Mouse (Mus musculus) right cerebral cortex, postnatal 14 days (tissue): ENCODE results near the gene Ccdc180.

ENCODE experiments used
- DNase-seq: peaks from one replicate; pipeline ENCODE4 v3.0.0; 2022

Ccdc180 gene

GRCm38 (mm10) chr4:45890066-45890761 lies at the start of gene Ccdc180:
Ccdc180 (plus strand) TSS chr4:45890303.
- DNase-seq: peak; percentile 56

- DNase-seq: peak; percentile 38
These were observed 45.7 kb upstream of the Ccdc180 start for GRCm38 (mm10) chr4:45844355-45844754.

DNA sequence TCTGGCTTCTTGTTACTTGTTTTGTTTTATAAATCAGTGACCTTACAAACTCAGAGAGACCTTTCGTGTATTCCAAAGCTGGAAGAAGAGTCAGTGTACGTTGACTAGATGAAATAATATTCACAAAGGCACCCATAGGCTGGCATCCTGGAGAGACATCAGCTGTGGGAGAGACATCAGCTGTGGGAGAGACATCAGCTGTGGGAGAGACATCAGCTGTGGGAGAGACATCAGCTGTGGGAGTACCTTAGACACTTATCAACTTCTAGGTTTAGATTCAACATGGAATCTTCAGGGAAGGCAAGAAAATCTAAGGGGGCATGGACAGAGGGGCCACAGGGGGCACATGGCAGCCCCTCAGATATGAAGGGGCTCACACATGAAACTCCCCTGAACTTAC lies 43.8 kb upstream of the Ccdc180 start:
- no peak for DNase-seq

GRCm38 (mm10) chr4:45848109-45848824 lies 41.8 kb upstream of the Ccdc180 start, which contains the start of gene Stra6l:
Stra6l (plus strand) TSS chr4:45848664.
- DNase-seq: no peak

DNA sequence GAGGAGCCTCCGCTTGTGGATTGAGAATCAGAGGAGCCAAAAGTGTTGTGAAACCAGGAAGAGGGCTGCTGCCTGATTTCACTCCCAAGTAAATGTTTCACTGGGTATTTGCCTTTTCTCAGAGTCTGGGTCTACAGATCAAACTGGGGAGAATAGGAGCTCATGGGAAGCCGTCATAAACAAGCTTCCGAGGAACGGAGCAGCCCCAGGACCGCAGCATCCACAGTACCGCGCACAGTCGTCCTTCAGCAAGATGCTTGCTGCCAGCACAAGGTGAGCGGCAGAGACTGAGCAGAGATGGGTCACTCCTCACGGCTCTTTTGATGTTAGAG lies 41.3 kb upstream of the Ccdc180 start:
- no peak for DNase-seq

- no peak for DNase-seq
These were observed 40.7 kb upstream of the Ccdc180 start for GRCm38 (mm10) chr4:45849419-45849818.

GRCm38 (mm10) chr4:45851640-45852051 lies 38.5 kb upstream of the Ccdc180 start:
- DNase-seq: no peak

DNA sequence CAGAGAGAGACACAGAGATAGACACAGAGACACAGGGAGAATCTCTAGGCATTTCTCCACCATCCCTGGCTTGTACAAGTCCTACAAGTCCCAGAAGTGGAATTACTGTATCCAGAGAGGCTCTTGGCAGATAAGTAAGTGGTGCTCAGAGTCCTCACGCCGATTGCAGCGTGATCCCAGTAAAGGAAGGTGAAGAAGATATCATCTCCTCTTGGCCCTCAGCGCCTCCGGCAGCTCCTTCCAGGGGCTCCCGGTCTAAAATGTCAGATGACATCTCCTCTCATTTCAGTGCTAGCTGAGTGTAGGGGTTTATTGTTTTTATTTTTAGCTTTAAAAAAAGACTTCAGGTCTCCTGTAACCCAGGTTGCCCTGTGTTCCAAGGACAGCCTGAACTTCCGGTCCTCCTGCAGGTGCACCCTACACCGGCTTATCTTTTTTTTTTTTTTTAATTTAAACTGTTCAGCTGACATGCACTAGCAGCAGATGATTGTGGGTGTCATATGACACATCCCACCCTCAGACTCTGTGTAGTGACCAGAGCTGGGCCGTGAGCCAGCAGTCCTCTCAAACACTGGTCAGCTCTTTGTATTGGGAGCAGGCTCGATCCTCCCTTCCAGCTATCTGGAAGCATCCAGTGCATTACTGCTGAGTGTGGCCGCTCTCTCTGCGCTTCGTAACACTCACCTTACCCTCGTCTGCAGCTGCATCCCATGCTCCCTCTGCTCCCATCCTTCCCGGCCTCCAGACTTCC lies 36.4 kb upstream of the Ccdc180 start:
- DNase-seq: no peak

- DNase-seq: peak; percentile 82
These were observed 34.2 kb upstream of the Ccdc180 start for GRCm38 (mm10) chr4:45855803-45856424.

DNA sequence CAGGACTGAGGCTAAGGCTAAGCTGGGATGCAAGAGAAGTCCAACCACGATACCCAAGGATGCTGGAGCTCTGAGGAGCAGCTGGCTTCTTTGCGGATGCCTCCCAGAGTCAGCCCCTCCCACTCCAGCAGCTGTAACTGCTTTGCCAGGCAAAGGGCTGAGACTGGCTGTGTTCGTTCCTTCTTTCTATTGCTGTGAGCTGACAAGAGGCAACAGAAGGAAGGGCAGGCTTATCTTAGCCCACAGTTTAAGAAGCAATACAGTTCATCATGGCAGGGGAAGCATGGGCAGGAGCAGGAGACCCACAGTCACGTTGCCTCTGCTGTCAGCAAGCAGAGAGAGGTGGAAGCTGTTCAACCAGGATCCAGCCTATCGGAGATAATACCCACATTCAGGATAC lies 28.9 kb upstream of the Ccdc180 start:
- no peak for DNase-seq

- no peak for DNase-seq
These were observed 22.7 kb upstream of the Ccdc180 start for GRCm38 (mm10) chr4:45867416-45867815.

- DNase-seq: no peak
These were observed 20.9 kb upstream of the Ccdc180 start for GRCm38 (mm10) chr4:45869021-45869815.

DNA sequence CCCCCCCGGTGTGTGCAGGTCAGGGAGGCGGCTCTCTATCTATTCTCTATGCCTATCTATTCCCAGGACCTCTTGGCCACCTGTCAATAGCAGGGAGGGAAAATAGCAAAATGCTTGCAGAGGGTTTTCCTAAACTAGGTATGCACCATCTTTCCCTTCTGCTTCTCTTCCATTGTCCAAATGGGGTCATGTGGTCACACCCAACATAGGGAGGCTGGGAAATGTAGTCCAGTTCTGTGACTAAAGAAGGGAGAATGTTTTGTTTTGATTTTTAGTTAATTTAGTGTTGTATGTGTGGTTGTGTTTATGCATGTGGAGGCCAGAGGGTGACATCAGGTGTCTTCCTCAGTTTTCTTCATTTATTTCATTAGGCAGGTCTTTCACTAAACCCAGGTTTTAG lies 18.0 kb upstream of the Ccdc180 start:
- no peak for DNase-seq

DNA sequence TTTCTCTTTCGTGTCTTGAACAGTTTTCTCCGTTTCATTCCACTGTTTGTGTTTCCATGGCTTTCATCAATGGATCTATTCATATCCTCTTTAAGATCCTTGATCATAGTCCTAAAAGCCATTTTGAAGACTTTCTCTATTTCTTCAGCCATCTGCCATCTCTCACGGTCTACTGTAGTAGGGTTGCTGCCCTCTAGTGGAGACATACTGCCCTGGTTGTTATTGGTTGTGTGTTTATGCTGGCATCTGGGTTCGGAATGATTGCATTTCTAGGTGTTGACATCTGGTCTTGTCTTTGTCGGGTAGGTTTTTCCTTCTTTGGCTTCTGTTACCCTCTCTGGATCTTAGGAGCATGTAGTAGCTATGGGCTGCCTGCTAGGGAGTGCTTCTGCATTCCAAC lies 11.2 kb upstream of the Ccdc180 start:
- peak; percentile 25 for DNase-seq

DNA sequence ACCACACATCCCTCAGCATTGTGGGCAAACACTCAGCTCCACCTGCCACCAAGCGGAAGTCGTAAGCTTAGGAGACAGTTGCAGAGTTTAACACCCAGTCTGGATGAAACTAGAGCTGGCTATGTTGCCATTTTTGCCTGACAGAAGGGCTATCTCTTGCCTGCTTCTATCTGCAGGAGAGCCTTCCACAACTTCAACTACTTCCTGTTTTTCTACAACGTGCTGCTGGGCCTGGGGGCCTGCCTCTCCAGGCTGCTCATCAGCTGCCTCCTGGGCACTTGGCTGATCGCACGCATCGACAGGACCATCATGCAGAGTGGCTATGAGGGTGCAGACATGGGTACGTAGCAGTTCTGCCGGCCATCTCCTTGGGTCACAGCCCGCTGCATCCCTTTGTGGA lies 7.6 kb upstream of the Ccdc180 start:
- no peak for DNase-seq

DNA sequence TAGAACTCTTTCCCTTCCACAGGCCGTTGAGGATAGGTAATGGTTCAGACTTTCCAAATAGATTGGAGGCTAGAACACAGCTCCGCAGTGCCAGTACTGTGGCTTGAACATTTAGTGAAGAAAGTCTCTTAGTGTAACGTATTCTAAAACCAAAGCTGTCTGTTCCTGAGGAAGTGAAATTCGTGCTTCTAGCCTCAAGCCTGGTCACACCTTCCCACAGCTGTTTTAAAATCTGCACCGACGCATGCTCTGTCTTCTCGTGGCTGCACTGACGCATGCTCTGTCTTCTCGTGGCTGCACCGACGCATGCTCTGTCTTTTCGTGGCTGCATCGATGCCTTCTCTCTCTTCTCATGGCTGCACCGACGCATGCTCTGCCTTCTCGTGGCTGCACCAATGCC lies 6.9 kb upstream of the Ccdc180 start:
- no peak for DNase-seq

DNA sequence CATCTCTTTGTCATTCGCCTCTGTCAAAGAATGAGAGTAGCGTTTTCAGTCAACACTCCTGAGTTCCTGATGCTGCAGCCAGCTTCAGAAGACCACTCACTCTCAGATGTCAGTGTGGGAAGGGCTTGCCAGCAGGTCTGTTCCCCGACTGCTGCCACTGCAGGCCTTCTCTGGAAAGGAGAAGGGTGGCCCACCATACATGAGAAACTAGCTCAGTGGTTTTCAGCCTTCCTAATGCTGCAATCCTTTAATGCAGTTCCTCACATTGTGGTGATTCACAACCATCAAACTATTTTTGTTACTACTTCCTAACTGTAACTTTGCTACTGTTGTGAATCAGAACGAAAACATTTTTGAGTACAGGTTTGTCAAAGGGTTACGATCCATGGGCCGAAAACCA lies 616 bp upstream of the Ccdc180 start:
- no peak for DNase-seq

DNA sequence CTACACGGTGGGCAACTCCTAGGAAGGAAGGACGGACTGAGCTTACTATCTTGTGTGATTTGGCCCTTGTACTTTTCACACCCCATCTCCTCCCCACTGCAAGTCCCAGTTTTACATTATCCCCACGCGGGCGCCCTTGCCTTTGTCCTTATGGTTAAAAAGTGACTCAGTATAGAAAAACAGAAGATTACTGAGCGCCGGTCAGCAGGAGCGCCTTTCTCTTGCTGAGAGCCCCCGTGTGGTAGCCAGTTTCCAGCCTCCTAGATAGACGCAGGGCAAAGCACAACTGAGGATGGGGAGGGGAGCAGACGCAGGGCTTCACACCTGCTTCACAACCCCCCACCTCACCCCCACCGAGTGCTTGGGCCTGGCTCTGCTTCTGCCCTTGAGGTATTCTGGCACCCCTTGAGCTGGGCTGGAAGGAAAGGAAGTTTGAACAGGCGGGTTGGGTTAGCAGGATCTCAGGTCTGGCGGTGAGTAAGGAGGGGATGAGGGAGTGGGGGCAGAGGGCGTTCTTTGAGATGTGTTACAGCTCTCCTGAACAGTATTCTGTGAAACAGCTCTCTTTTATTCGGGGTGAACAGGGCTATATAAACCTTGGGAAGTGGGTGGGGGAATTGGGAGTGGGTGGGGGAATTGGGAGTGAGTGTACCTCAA lies 6.5 kb downstream of the Ccdc180 start:
- DNase-seq: no peak

- DNase-seq: no peak
These were observed 8.3 kb downstream of the Ccdc180 start for GRCm38 (mm10) chr4:45898413-45898812.

GRCm38 (mm10) chr4:45909256-45909655 lies 19.2 kb downstream of the Ccdc180 start:
- peak; percentile 26 for DNase-seq

GRCm38 (mm10) chr4:45909924-45910323 lies 19.8 kb downstream of the Ccdc180 start:
- DNase-seq: no peak

DNA sequence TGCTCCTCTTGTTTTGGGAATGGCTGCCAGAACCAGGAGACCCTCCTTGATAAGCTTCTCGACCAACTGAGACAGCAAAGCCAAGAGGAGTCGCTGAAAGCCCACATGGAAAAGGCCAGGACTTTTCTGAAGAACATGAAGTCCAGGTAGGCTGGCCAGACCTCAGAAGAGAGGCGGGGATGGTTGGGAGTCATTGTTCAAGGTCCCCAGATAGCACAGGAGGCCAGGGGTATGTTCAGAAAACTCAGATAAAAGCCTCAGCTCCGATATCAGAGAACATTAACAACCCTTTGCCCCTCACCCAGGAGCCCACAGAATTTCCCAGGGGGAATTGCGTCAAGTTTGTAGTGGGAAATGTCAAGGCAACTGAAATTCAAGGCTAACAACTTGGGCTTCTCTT lies 21.2 kb downstream of the Ccdc180 start:
- DNase-seq: no peak
